Mouse (Mus musculus) fibroblast of lung, adult 2 months (primary cell): ENCODE results near the gene Ebf3.

ENCODE experiments used
- DNase-seq: peaks from one replicate; pipeline ENCODE4 v3.0.0-alpha.2; 2011; ENCODE audit warnings: low read depth

Ebf3 gene

DNA sequence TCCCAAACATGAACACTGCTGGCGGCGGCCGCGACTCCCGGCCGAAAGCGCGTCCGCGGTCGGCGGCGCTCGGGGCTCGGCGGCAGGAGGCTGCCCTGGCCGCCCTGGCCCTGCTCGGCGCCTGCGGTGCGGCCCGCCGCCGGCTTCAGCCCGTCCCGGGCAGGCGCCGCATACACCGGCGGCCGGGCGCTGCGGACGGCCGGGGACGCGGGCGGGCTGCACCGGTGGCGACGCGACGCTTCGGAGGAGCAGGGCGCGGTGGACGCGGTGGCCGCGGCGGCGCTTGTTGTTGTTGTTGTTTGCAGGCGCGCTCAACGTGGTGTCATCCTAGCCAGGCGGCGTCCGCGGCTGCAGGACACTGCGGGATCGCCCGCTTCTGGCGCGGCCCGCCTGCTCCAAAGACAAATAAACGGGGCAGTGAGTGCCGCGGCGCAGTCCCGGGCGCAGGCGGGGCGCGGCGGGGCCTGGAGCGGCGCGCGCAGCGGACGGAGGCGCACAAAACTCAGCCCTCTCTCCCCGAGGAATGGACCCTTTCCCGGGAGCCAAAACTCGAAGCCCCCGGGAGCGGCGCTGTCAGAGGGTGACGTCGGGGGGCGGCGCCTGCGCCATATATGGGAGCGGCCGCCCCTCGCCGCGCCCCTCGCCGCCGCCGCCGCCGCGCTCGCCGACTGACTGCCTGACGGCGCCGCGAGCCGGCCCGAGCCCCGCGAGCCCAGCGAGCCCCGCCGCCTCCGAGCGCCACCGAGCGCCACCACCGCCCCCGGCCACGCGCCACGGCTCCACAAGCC is at the start of gene Ebf3:
Gene Ebf3, minus strand, starts transcription at position 542 of the 788 bp plus-strand sequence.
- DNase-seq = no peak

DNA sequence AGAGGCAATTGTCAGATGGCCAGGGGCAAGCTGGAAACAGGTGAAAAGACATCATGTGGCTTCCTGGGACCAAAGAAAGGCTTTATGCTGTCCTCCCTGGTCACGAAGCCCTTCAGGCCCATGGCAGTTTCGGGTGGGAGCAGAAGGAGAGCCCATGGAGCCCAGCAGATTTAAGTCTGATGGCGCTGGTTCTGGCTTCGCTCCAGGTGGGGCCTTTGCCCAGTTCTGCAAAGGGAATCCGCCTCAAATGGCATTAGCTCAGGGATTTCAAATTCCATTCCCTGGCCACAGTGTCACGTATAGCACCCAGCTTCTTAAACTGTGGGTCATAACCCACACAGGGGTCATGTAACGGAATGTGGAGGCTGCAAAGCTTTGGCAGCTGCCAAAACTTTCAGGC is 32.6 kb upstream of the Ebf3 start:
- DNase-seq = no peak

DNA sequence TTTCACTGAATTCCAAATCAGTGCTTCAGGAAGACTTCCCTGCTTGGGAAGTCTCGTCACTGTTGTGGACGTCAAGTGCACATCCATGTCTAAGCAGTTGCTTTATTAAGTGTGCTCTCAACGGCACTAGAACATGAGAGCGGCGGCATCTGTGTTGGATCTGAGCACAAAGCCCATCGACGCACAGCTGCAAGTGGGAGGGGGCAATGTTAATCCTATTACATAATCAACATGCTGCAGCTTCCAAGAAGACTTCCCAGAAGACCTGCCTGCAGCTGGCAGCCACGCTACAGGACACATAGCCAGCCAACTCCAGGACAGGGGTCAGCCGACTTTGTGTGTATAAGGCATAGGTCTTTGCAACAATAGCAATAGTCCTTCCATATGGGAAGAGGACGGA is 31.8 kb upstream of the Ebf3 start:
- DNase-seq = no peak

DNA sequence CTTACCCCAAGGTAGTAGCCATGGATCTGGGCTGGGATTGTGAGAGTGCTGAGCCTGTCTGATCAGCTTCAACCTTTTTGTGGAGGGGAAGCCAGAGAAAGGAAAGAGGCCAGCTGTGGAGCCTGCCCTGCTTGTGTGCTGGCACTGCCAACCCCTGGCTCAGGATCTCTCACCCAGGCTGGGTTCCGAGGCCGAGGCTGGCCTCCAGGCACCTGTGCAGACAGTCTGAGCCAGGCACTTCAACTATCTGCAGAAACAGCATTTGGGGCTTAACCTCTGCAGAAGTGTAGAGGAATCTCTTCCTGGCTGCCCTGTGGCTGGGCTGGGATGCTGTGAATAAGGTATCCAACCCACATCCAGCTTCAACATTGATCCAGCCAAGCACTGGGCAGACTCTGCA is 19.7 kb upstream of the Ebf3 start:
- DNase-seq = no peak

DNA sequence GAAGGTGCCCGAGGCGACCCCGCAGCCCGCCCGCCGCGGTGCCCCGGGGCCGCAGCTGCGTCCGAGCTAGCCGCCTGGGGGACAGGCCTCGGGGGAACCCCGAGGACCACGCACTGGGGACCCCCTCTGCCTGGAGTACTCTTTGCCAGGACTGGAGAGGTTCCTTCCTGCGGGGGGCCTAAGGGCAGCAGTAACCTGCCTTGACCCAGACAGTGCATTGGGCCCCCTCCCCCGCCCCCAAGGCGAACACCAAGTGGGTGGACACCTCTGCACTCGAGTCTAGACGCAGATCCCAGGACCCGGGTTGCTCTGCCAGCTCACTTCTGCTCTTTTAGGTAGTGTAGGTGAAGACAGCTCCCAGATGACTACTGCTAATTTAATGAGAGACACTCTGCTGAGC is 8.7 kb upstream of the Ebf3 start:
- DNase-seq = no peak

DNA sequence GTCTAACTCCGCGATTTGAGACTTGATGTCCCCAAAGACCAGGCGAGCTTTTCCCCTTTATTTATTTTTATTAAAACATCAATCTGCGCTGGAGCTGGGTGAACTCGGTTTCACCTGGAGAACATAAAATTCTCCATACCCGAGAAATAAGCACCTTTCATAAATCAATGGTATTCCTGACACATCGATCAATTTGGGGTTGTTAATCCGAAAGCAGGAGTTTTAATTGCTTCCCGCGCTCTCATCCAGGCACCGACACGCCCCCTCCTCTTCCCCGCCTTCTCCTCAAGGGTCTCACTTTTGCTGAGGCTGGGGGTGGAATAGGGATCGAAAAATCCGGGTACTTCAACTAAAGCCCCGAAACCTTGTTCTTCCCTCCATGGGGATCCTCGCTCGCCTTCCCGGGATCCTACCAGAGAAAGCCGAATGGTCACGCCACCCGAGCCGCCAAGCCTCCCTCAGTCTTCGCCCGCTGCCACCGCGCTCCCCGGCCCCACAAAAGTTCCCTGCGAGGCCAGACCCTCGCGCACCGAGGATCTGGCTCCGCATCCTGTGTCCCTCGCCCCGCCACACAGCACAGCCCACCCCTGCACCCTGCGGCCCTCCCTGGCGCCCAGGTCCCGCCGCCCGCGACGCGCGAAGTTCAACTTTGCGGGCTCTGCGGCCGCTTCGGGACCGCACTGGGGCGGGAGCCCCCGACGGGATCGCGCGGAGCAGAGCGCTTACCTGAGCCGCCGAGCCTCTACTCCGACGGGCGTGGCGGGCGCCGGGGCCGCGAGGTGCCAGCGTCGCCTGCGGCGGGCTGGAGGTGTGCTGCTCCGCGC is 7.9 kb upstream of the Ebf3 start:
- no peak for DNase-seq

DNA sequence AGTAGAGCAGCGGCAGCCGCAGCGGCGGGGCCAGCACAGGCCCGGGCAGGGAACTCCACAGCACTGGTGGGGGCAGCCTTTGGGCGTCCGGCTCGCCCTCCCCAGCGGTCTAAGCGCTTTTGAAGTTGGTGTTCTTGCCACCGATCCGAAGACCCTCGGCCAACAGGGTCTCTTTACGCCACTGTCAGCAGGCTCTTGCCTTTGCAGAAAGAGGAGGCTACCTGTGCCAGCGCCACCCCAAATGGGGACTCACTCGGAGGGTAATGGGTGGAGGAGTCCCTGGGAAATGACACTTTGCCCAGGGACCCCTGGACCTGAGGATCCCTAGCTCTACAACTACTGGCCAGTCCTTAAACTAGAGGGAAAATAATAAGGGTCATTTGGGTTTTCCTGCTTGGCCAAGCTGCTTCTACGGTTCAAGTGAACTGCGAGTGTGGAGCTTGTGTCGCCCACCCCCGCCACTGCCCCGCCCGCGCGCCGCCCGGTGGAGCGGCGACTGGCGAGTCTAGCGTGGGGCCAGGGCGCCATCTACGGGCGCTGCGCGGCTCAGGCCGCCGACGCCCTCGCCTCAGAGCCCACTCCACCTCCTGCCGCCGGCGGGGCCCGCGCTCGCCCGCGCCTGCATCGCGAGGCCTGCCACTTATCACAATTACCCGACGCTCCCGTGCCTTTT is 7.0 kb upstream of the Ebf3 start:
- DNase-seq = no peak

DNA sequence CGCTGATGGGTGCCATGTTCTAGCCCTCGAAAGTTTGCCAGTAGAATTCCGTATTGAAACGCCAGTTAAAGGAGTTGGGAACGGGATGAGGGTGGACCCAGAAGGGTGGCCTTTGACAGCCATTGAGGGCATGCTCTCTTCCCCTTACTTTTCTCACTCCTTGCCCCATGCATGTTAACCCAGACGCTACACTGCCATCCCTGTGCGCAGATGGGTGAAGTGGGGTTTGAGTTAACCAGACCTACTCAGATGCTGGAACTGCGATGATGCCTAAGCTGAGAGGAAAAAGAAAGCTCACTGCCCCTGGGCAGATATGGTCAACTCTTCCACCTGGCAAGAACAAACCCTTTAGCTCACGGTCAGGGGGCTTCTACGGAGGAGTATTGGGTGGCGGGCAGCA is 6.1 kb upstream of the Ebf3 start:
- no peak for DNase-seq

DNA sequence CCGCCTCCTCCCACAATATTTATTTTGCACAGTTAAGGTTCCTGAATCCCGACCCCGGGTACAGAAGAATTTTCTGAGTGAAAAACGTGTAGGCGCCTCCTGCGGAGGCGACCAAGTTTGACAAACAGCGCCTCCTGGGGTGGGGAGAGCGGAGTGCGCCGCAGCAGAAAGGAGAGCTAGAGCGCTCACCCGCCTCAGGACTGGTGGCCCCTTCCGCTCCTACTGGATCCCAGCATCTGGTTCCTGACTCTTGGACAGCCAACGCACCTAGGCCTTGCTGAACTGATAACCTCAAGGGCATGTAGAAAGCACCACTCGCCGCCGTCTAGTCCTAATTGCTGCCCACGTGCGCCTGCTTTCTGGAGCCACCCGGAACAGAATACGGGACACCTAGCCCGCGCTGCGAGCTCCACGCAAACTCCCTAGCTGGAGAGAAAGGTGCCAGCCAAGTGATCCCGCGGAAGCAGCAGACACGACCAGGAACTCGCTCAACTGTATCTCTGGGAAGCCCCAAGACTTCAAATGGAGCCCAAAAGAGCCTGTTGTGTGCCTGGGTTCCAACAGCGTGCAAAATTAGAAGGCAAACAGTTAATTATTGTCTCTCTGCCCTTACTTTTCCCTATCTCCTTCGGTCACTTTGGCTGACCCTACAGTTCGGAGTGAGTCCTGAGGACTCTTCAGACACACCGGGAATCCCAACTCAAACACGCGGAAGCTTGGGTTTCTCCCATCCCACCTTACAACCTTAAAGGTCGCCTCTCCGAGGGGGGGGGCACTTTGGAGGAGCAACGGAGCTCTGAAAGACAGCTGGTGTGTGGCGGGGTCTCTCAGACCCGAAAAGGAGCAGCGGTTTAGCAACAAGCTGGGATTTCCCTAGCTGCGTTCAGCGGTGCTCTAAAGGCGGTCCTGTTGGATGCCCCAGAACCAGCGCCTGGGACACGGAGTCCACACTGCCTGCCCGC is 5.0 kb upstream of the Ebf3 start:
- DNase-seq = no peak

DNA sequence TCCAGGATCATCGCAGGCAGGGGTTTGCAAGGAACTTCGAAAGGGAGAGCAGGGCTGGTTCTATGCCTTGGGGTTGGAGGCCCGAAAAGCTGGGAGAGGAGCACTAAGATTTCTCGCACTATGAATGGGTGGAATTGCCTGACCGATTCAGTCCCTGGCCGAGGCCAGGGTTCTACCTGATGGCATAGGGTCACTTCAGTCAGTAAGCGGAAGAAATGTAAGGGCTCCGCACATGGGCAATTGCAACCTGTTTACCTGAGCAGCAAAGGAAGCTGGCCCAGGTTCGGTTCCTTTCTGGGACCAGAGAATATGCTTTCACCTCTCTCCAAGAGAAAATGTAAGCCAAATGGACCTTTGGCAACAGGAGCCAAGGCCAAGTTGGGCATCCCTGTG is 4.1 kb upstream of the Ebf3 start:
- DNase-seq = no peak

DNA sequence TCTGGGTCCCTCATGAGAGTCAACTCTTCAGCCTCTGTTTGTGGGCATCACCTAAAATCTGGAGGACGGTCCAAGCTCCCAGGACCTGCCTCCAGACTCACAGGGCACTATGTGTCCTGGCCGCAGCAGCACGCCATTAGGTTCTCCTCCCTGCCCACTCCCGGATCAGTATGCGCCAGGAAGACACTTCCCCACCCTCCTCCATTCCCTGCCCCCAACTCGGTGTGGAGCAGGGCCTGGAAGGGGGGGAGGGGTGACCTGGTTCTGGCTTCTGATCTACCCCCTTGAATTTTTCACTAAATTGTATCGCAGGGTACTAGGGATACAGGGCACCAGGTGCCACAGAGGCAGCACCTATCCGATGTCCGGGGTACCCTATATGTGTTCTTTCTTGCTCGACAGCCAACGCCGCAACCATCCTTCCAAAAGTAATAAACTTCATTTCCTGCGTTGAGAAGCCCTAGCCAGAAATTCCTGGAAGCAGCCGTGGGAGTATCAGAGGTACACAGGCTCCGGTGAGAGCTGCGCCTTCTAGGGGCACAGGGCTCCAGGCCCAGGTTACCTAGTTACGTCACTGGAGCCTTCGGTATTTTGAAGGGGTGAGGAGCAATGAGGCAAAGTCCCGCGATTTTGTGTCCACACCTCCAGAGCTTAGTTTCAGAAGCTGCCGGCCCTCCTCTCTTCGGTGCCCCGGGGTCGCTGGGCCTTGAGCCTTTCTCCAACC is 3.6 kb upstream of the Ebf3 start:
- no peak for DNase-seq

DNA sequence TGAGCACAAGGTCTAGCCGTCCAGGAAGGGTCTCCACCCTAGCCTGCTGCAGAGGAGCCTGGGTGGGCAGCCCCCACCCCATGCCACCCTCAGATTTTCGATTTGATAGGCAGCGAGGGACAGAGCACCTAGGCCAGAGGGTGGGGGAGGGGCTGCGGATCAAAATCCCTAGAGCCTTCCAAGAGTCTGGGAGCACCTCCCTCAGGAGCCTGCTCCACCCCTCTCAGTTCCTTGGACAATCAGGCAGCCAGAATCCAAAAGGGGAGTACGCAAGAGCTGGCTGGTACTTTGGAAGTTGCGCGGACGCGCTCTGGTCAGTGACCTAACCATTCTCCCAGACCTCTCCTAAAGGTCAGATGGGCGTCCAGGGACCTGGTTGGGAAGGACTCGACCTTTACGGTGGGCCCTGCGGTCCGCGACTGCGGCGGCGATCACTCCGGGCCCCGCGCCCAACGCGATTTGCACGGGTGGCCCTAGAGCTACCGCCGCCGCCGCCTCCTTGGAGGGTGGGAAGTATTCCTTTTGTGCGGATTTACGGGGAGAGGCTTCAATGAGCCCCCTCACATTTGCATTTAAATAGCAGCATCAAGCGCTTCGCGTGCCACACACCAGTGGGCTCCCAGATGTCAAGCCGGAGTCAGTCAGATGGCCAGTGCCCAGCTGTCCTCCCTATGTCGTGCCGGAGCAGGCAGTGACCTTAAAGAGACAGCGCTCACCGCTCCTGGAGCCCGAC is 2.8 kb upstream of the Ebf3 start:
- no peak for DNase-seq

DNA sequence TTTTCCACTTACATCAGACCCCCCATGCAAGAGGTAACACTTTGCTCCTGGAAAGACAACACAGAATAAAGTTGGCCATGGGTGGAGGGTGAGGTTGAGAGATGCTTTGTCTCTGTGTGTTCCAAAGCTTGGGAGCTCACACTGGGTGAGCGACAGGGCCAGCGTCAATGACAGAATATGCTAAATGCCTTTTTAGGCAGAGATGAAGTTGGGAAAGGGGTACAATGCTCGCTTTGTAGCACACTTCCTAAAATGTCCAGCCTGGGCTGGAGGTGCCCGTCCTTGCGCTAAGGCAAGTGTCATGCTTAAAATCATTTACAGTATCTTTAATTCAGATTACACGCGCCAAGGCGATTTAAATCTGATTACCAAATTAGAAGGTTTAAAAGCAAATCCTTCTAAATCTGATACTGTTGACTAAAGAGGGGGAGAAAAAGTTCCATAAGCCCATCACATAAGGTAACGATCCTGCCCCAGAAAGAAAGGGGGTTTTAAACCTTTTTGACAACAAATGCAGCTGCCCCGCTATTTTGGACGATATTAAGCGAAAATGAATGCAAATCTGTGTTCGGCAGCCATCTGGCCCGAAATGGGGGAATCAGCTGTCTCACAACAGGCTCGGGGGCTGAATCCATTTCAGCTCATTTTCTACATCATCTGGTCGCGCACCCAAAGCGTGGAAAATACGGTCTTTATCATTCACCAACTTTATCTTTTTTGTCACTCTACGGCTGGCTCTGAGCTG is 2.1 kb upstream of the Ebf3 start:
- no peak for DNase-seq

DNA sequence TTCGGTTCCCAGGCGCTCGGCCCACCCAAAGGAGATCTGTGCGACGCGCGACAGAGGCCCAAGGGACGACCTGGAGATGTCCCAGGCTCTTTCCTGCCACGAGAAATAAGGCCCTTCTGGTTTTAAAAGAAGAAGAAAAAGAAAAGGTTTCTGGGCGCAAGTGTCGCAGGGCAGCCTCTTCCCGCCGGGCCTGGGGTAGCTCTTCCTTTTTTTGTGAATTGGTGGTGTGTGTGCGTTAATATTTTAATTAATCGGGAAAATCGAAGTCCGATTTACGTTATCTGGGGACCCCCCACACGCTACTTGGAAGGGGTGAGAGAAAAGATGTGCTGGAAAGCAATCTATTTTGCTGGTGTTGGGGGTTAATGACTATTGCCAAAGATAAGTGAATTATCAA is 1.3 kb upstream of the Ebf3 start:
- DNase-seq = no peak

DNA sequence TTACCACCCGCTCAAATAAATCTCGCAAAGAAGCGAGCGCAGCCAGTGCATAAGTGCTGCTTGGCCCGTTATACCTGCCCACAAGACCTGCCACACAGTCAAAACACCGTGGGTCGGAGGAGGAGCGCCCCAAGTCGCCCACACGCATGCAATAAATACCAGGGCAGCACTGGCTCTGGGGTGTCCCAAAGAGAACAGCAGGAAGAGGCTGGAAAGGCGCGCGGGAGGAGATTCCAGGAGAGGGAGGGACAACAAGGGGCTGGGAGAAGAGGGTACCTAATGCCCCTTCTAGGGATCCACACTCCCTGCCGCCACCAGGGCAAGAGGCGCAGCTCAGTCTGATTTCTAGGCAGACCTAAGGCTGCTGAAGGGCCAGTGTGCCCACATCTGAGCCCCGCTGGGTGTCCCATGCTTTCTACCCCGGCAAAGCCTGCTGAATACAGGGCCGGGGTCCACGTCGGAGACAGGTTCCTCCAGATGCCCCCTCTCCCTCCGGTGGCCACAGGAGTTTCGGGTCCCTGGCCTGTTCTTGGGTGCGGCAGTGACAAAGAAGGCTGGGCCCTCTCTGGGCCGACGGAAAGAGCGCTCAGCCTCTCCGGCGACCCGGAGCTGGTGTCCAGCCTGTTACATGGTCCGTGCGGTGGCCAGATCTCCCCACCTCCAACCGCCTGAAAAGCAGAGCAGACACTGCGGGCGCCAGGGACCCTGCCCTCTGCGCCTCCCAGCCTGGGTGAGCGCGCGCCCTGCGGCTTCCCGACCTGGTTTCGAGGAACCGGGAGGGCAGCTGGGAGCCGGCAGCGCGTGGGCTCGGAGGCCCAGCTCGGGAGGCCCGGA is 682 bp upstream of the Ebf3 start:
- DNase-seq = no peak

DNA sequence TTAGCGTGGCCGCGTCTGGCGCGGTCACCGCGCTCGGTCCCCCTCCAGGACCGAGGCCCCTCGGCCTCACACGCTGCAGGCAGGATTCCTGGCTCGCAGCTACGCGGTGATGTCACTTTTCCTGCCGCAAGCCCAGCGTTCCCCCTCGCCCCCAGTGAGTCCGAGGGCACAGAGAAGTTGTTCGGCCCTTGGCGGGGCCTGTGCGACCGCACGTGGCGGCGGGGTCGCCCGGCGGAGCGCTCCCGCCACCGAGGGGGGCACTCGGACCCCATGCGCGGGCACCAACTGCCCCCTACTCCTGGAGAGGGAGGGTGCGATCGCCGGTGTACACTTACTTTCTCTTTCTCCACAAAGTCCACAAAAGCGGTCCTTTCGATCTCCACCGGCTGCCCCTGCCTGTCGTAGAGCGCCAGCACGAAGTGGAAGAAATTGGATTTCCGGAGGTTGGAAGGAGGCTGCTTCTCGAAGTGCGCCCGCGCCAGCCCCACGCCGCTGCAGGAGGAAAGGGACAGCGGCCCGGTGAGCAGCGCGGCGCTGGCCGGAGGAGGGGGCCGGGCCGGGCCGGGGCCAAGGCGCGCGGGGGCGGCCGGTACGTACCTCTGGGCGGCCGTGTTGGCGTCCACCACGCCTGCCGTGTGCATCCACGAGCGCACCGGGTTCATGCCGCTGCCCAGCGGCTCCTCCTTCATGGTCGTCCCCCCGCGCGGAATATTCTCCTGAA is 902 bp downstream of the Ebf3 start:
- DNase-seq = no peak

DNA sequence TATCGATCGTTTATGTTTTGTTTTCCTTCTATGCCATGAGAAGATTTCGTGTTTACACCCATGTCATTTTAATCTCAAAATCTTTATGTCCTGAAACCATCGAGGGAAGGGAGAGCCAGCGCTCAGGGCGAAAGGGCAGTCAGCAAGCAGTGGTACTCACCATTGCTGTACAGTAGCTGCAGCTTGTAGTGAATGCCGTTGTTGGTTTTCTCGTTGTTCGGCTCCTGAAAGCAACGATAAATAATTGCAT is 1.4 kb downstream of the Ebf3 start:
- no peak for DNase-seq

DNA sequence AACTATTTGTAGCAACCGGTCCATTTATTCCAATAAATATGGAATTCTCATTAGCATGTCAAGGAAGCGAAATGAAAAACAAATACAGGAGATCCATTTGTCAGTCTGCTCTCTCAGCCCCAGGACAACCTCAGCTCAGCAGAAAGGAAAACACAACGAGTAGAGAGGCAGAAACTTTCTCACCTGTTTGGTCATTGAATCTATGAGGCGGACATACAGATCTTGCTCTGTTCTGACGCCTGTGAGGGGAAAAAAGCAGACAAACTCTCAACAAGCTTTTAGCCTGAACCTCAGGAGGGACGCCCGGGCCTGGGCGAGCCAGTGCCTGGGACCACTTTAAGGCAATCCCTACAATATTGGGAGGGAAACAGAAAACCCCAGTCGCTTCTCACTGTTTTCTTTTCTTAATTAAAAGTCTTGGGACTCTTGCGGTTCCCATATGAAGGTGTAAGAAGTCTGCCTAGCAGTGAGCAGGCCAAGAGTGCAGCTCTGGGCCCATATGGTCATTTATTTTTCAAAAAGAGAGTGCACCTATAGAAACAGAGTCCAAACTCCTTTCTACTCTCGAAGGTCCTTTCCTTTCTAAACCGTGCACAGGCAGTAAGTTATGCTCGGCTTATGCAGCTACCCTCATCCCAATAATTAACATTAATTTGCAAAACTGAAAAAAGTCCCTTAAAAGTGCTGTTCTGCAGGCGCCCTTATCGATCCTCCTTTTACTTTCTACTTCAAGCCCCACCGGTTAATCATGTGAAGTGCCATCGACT is 1.9 kb downstream of the Ebf3 start:
- no peak for DNase-seq
